27 mouse cellular contexts compared by ENCODE assay signal in the genomic region with DNA sequence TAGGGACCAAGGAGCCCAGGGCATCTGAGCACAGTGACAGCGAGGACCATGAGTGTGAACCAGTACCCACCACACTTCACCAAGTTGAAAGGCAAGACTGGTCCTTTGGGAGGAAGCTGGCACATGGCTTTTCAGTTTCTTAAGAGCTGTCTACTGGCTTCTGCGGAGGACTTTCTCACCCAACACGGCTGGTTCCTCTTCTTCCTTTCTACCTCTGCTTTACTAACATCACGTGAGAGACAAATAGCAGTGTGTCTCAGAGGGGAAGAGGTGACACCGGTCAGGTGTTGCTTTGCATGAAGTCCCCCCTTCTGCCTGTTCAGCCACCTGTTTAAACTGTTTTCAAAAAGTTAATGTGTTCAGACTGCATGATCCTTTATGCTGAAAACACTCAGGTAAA. TPM values are rescaled to one million over a fixed set of nuclear protein-coding genes. Genes with fewer than 3 reads are reported as not detected.
"Had no signal": no experiment of that assay in that cellular context is flagged by ENCODE, and none has a peak within 500 bp of the region (broad histone marks: within the 10 kb centered on the region; RNA-seq: fewer than 3 reads in every experiment).

No protein-coding gene starts in this region.

- H3K36me3 ChIP-seq: limb, embryonic 12.5 days; limb, embryonic 15.5 days; lung, embryonic 15.5 days; midbrain, embryonic 15.5 days; neural tube, embryonic 12.5 days; neural tube, embryonic 15.5 days had no signal

- H3K4me1 ChIP-seq: midbrain, embryonic 15.5 days had no signal

- H3K27ac ChIP-seq: limb, embryonic 12.5 days; limb, embryonic 15.5 days; liver, embryonic 14.5 days; midbrain, embryonic 15.5 days; neural tube, embryonic 12.5 days; neural tube, embryonic 15.5 days had no signal

- H3K27me3 ChIP-seq: limb, embryonic 12.5 days; limb, embryonic 15.5 days; lung, embryonic 15.5 days; midbrain, embryonic 15.5 days; neural tube, embryonic 12.5 days; neural tube, embryonic 15.5 days had no signal

- H3K9ac ChIP-seq: limb, embryonic 12.5 days; limb, embryonic 15.5 days; liver, embryonic 14.5 days; lung, embryonic 15.5 days; midbrain, embryonic 15.5 days; neural tube, embryonic 12.5 days; neural tube, embryonic 15.5 days had no signal

- H3K4me3 ChIP-seq: limb, embryonic 12.5 days; limb, embryonic 15.5 days; lung, embryonic 15.5 days; midbrain, embryonic 15.5 days; neural tube, embryonic 12.5 days; neural tube, embryonic 15.5 days had no signal

- H3K4me2 ChIP-seq: limb, embryonic 12.5 days; limb, embryonic 15.5 days; lung, embryonic 15.5 days; midbrain, embryonic 11.5 days; midbrain, embryonic 15.5 days; neural tube, embryonic 12.5 days; neural tube, embryonic 15.5 days had no signal

- ATAC-seq: inflammation-experienced regulatory T-cells, adult 6 months; intestine, embryonic 16.5 days; midbrain, embryonic 15.5 days had no signal

- H3K9me3 ChIP-seq: limb, embryonic 12.5 days; limb, embryonic 15.5 days; lung, embryonic 15.5 days; midbrain, embryonic 15.5 days; neural tube, embryonic 12.5 days; neural tube, embryonic 15.5 days had no signal

- DNase-seq: kidney, adult 18-20 months; kidney, adult 9 months; kidney, postnatal 14 days; kidney, postnatal 4 days; left cerebral cortex, postnatal 4 days; lung, adult 18-20 months; lung, postnatal 10 days; lung, postnatal 4 days; retina, postnatal 1 day; right cerebral cortex, postnatal 25 days; thymus, postnatal 25 days had no signal

RNA-seq across cellular contexts. Expression of a gene that starts 22.3 kb away (rescaled TPM):
- total RNA-seq: layer of hippocampus, adult 18-20 months; layer of hippocampus, postnatal 14 days; left cerebral cortex, adult 8-10 months; left cerebral cortex, postnatal 14 days; left cerebral cortex, postnatal 4 days; megakaryocyte progenitor cell, adult 5-6 weeks; megakaryocyte-erythroid progenitor cell, adult 5-6 weeks had no signal
- polyA plus RNA-seq: midbrain, embryonic 11.5 days had no signal
